Mouse (Mus musculus) CH12.LX (cell line): ENCODE measurements around the gene Trappc10.

Experiments used
- CTCF ChIP-seq, 2 experiments: IDR thresholded peaks in 1 of 2; conservative IDR thresholded peaks in 1 of 2; 2 replicates each; pipeline ENCODE4 v1.5.1; 2011 to 2012; ENCODE audit warnings: low read depth in 2 of 2, low read length in 2 of 2, improper control_type of control experiment in 1 of 2, inconsistent platforms in 1 of 2, mild to moderate bottlenecking in 1 of 2, moderate library complexity in 1 of 2
- HCFC1 ChIP-seq: IDR thresholded peaks from 2 replicates; pipeline ENCODE4 v1.6.1; 2012; ENCODE audit warnings: low read depth, mild to moderate bottlenecking, inconsistent platforms, low read length, improper control_type of control experiment

DNA sequence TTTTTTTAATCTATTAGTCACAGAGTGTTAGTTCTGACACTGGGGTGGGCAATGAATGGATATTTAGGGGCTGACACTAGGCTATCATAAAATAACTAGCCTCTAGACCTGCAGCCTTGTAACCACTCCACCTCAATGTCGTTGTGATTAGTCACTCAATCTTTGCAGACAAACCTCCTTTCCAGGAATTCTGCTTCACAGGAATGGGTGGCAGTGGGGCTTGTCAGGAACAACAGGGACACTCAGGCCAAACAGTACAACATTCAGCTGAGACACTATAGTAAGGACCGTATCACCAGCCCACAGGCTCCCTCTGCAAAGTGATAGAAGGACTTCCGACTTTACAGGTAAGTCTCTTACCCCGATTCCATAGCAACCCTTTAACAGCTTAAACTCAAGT is 2.3 kb upstream of the Trappc10 start:
- no peak for TF ChIP-seq CTCF (conservative IDR thresholded peaks at IDR 0.05 in 1 of 2, IDR thresholded peaks at IDR 0.05 in 1 of 2; ENCODE audit: low read depth in 2 of 2, low read length in 2 of 2)
- TF ChIP-seq HCFC1, result no peak
